Mouse (Mus musculus) olfactory bulb, adult 2 months (tissue): ENCODE measurements around the gene Gm14419. TPM values are rescaled to one million over a fixed set of nuclear protein-coding genes. Genes with fewer than 3 reads are reported as not detected.
"Not testable (repeated sequence)": the region's sequence is repeated elsewhere in the genome, so short reads cannot be mapped to it uniquely, and the experiment has no call there.

Source experiments
- H3K27ac ChIP-seq: fragments of 200-500 bp; 2 replicates; pipeline ENCODE4 v1.5.1; 2012; ENCODE audit warnings: low read depth, low read length; ENCODE audit not compliant: insufficient read depth
- H3K4me1 ChIP-seq: fragments of 200-500 bp; 2 replicates; pipeline ENCODE4 v1.6.1; 2012; ENCODE audit warnings: low read length; ENCODE audit not compliant: control insufficient read depth, insufficient read depth
- H3K4me3 ChIP-seq: fragments of 200-500 bp; 2 replicates; pipeline ENCODE4 v1.5.1; 2012; ENCODE audit warnings: mild to moderate bottlenecking, low read depth, low read length, moderate library complexity; ENCODE audit not compliant: insufficient read depth
- WGBS: fragments of 180-500 bp; shearing (Covaris S2); methylation state at CpG from one replicate; pipeline ENCODE4 v1.1.7; 2018; 5-methylcytosine and 5-hydroxymethylcytosine counted together
- polyA plus RNA-seq: library from polyadenylated mRNA; stranded (reverse); fragments of >200 nt; gene quantifications from 2 replicates; pipeline ENCODE4 v1.2.4, GENCODE M21; 2012; ENCODE audit warnings: low replicate concordance; ENCODE audit not compliant: missing spikeins, insufficient read depth, insufficient read length

Gm14419 gene
- not detected in 2 replicates for polyA plus RNA-seq

DNA sequence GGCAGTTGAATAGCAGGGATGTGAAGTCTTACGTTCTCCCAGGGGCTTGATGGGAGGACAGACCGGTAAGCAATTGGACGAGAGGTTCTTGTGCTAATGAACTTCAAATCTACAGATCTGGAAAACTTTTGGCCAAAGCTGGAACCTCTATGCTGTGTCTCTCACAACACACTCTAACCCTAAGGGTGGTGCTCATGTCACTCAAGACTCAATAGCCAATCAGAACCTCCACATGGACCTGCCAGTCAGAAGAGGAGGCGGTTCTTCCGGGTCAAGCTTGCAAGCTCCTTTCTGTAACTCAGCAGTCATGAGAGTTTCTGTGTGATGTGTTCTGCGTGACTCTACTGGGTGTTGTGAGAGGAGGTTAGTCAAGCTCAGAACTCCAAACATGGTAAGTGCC, at the start of gene Gm14419:
Gene Gm14419, plus strand, starts transcription at position 301 of the 400 bp plus-strand sequence.
- H3K4me1 ChIP-seq, H3K27ac ChIP-seq, H3K4me3 ChIP-seq: not testable (repeated sequence)
- no CpG with 5 or more reads among the region's 6 CpGs for WGBS

Other genes with a start within 250 kb of the Gm14419 start
- gene Gm14295, start 202.3 kb upstream of the Gm14419 start, polyA plus RNA-seq = not detected in 2 replicates
- gene Gm14408, start 169.8 kb upstream of the Gm14419 start, polyA plus RNA-seq = not detected in 2 replicates
- gene Gm14296, start 73.1 kb upstream of the Gm14419 start, polyA plus RNA-seq = not detected in 2 replicates
- not detected in 2 replicates for gene Gm14401, start 73.4 kb downstream of the Gm14419 start, polyA plus RNA-seq
- not detected in 2 replicates for gene Gm14410, start 205.5 kb downstream of the Gm14419 start, polyA plus RNA-seq